Mouse (Mus musculus) ovary, postnatal 14 days (tissue): ENCODE measurements around the gene Cmbl.
"Not testable (repeated sequence)": the region's sequence is repeated elsewhere in the genome, so short reads cannot be mapped to it uniquely, and the experiment has no call there.

Experiments
- DNase-seq: peaks from one replicate; pipeline ENCODE4 v3.0.0; 2022; ENCODE audit warnings: low spot score

Gene Cmbl

GRCm38 (mm10) chr15:31542013-31542958 is 22.9 kb upstream of the Cmbl start:
- no peak for DNase-seq

GRCm38 (mm10) chr15:31543246-31543645 is 21.9 kb upstream of the Cmbl start:
- DNase-seq, result no peak

GRCm38 (mm10) chr15:31545058-31545457 is 20.1 kb upstream of the Cmbl start:
- no peak for DNase-seq

GRCm38 (mm10) chr15:31546291-31546690 is 18.9 kb upstream of the Cmbl start:
- DNase-seq, result no peak

- no peak for DNase-seq
These were observed 17.8 kb upstream of the Cmbl start for GRCm38 (mm10) chr15:31547421-31547820.

GRCm38 (mm10) chr15:31550381-31550780 is 14.8 kb upstream of the Cmbl start:
- DNase-seq, result no peak

GRCm38 (mm10) chr15:31554855-31555254 is 10.3 kb upstream of the Cmbl start:
- DNase-seq, result no peak

- DNase-seq, result no peak
These were observed 3.8 kb upstream of the Cmbl start for GRCm38 (mm10) chr15:31561390-31561789.

- no peak for DNase-seq
These were observed 3.2 kb upstream of the Cmbl start for GRCm38 (mm10) chr15:31561976-31562375.

GRCm38 (mm10) chr15:31562847-31563246 is 2.3 kb upstream of the Cmbl start:
- no peak for DNase-seq

- no peak for DNase-seq
These were observed 1.3 kb upstream of the Cmbl start for GRCm38 (mm10) chr15:31563577-31564546.

- DNase-seq, result no peak
These were observed 597 bp downstream of the Cmbl start for GRCm38 (mm10) chr15:31565786-31566185.

GRCm38 (mm10) chr15:31567431-31567830 is 2.2 kb downstream of the Cmbl start:
- DNase-seq, result no peak

- DNase-seq, result peak; percentile 26
These were observed 3.4 kb downstream of the Cmbl start for GRCm38 (mm10) chr15:31568581-31568996.

GRCm38 (mm10) chr15:31569325-31570022 is 4.3 kb downstream of the Cmbl start:
- peak; percentile 34 for DNase-seq

- DNase-seq, result no peak
These were observed 5.8 kb downstream of the Cmbl start for GRCm38 (mm10) chr15:31570959-31571358.

GRCm38 (mm10) chr15:31571906-31572722 is 6.9 kb downstream of the Cmbl start:
- no peak for DNase-seq

GRCm38 (mm10) chr15:31573287-31573686 is 8.1 kb downstream of the Cmbl start:
- DNase-seq, result no peak

- DNase-seq, result no peak
These were observed 8.5 kb downstream of the Cmbl start for GRCm38 (mm10) chr15:31573692-31574091.

- DNase-seq, result no peak
These were observed 10.9 kb downstream of the Cmbl start for GRCm38 (mm10) chr15:31576076-31576475.

GRCm38 (mm10) chr15:31581086-31581485 is 15.9 kb downstream of the Cmbl start:
- not testable (repeated sequence) for DNase-seq
